Mouse (Mus musculus): Measurements from ENCODE around the gene Psme1. TPM values are rescaled to one million over a fixed set of nuclear protein-coding genes. Genes with fewer than 3 reads are reported as not detected.

Psme1 gene
- total RNA-seq, 2 experiments from 2014 or later, result 67.4 to 69.7 TPM

GRCm38 (mm10) chr14:55591331-55591891, 13.5 kb downstream of the Psme1 start, which contains the start of gene Rnf31:
Gene Rnf31 (plus strand): TSS chr14:55591708.
- peak; percentile 91 to 93 for DNase-seq
- intact Hi-C loops (cut with DNase I), result loop anchor here (5.0 kb wide), 1 partner anchor 41 kb away; no protein-coding TSS in a partner anchor

- intact Hi-C loops (cut with DNase I), result loop anchor here (5.0 kb wide), 1 partner anchor 40 kb away; no protein-coding TSS in a partner anchor
Measured at GRCm38 (mm10) chr14:55592226-55592625, 14.3 kb downstream of the Psme1 start.

GRCm38 (mm10) chr14:55596036-55596690, 18.2 kb downstream of the Psme1 start:
- no peak for DNase-seq
- intact Hi-C loops (cut with DNase I), result no loop called here

More at GRCm38 (mm10) chr14:55592226-55592625, 14.3 kb downstream of the Psme1 start:
- no peak for DNase-seq

GRCm38 (mm10) chr14:55598521-55599390, 20.8 kb downstream of the Psme1 start:
- intact Hi-C loops (cut with DNase I), result no loop called here
- no peak for DNase-seq

GRCm38 (mm10) chr14:55603271-55603632, 25.3 kb downstream of the Psme1 start, which contains the start of gene Irf9:
Gene Irf9 (plus strand): TSS chr14:55603571.
- no peak for DNase-seq
- intact Hi-C loops (cut with DNase I), result loop anchor here (2.0 to 5.0 kb wide), 2 partner anchors 41 to 106 kb away; partner anchors contain the start of genes A730061H03Rik and Dcaf11

GRCm38 (mm10) chr14:55603633-55604576, 26.0 kb downstream of the Psme1 start:
- intact Hi-C loops (cut with DNase I), result loop anchor here (2.0 to 5.0 kb wide), 2 partner anchors 42 to 107 kb away; partner anchors contain the start of genes A730061H03Rik and Dcaf11
- peak; percentile 88 to 89 for DNase-seq

GRCm38 (mm10) chr14:55604823-55605222, 26.9 kb downstream of the Psme1 start:
- intact Hi-C loops (cut with DNase I), result loop anchor here (5.0 kb wide), 1 partner anchor 43 kb away; the partner anchor contains the start of genes A730061H03Rik and Dcaf11

GRCm38 (mm10) chr14:55605743-55606459, 28.0 kb downstream of the Psme1 start:
- intact Hi-C loops (cut with DNase I), result no loop called here
- no peak for DNase-seq

More at GRCm38 (mm10) chr14:55604823-55605222, 26.9 kb downstream of the Psme1 start:
- DNase-seq, result no peak

GRCm38 (mm10) chr14:55608339-55608738, 30.4 kb downstream of the Psme1 start:
- no peak for DNase-seq
- intact Hi-C loops (cut with DNase I), result no loop called here

- intact Hi-C loops (cut with DNase I), result no loop called here
- no peak for DNase-seq
Measured at GRCm38 (mm10) chr14:55613346-55613745, 35.4 kb downstream of the Psme1 start.

GRCm38 (mm10) chr14:55614565-55615178, 36.7 kb downstream of the Psme1 start:
- DNase-seq, result no peak
- intact Hi-C loops (cut with DNase I), result no loop called here

- intact Hi-C loops (cut with DNase I), result no loop called here
Measured at GRCm38 (mm10) chr14:55615876-55616275, 38.0 kb downstream of the Psme1 start.

GRCm38 (mm10) chr14:55616844-55617243, 38.9 kb downstream of the Psme1 start:
- no peak for DNase-seq
- intact Hi-C loops (cut with DNase I), result no loop called here

More at GRCm38 (mm10) chr14:55615876-55616275, 38.0 kb downstream of the Psme1 start:
- DNase-seq, result no peak

- DNase-seq, result no peak
- intact Hi-C loops (cut with DNase I), result no loop called here
Measured at GRCm38 (mm10) chr14:55617822-55618221, 39.9 kb downstream of the Psme1 start, which contains the start of gene Rec8. Gene Rec8 (plus strand): TSS chr14:55618037.

GRCm38 (mm10) chr14:55618486-55619195, 40.7 kb downstream of the Psme1 start:
- no peak for DNase-seq

GRCm38 (mm10) chr14:55628077-55628827, 50.3 kb downstream of the Psme1 start:
- DNase-seq, result no peak
- intact Hi-C loops (cut with DNase I), result loop anchor here (5.0 kb wide), 1 partner anchor 129 kb away; the partner anchor contains the start of gene Cideb

More at GRCm38 (mm10) chr14:55618486-55619195, 40.7 kb downstream of the Psme1 start:
- intact Hi-C loops (cut with DNase I), result no loop called here

GRCm38 (mm10) chr14:55629312-55629711, 51.4 kb downstream of the Psme1 start:
- intact Hi-C loops (cut with DNase I), result loop anchor here (5.0 kb wide), 1 partner anchor 128 kb away; the partner anchor contains the start of gene Cideb
- DNase-seq, result peak in 1 of 2 experiments; percentile 42
